ENCODE assay signal across 24 mouse cellular contexts in genomic region chr16:78013049-78013819, GRCm38 (mm10).
"Had no signal": no experiment of that assay in that cellular context is flagged by ENCODE, and none has a peak within 500 bp of the region (broad histone marks: within the 10 kb centered on the region; RNA-seq: fewer than 3 reads in every experiment).

No protein-coding gene starts in this region.

- H3K36me3 ChIP-seq: heart, embryonic 10.5 days; heart, embryonic 12.5 days; hindbrain, embryonic 10.5 days; hindbrain, embryonic 12.5 days; intestine, embryonic 15.5 days; limb, embryonic 10.5 days; limb, embryonic 12.5 days had no signal

- H3K4me2 ChIP-seq: heart, embryonic 12.5 days; hindbrain, embryonic 12.5 days; hindbrain, embryonic 14.5 days; intestine, embryonic 15.5 days; limb, embryonic 12.5 days had no signal

- H3K27ac ChIP-seq: gastrocnemius, adult 2 months; heart, embryonic 10.5 days; hindbrain, embryonic 10.5 days; hindbrain, embryonic 12.5 days; hindbrain, embryonic 14.5 days; intestine, embryonic 15.5 days; layer of hippocampus, adult 2 months; limb, embryonic 10.5 days; limb, embryonic 12.5 days had no signal

- H3K9me3 ChIP-seq: heart, embryonic 10.5 days; heart, embryonic 12.5 days; hindbrain, embryonic 10.5 days; hindbrain, embryonic 12.5 days; intestine, embryonic 15.5 days; limb, embryonic 10.5 days; limb, embryonic 12.5 days had no signal

- H3K27me3 ChIP-seq: heart, embryonic 12.5 days; hindbrain, embryonic 12.5 days; intestine, embryonic 15.5 days; limb, embryonic 12.5 days had no signal

- ATAC-seq: hindbrain, embryonic 16.5 days; inflammation-experienced regulatory T-cells, adult 6 months; intestine, embryonic 15.5 days; intestine, postnatal 0 days had no signal

- H3K4me1 ChIP-seq: heart, embryonic 10.5 days; heart, embryonic 12.5 days; hindbrain, embryonic 10.5 days; hindbrain, embryonic 12.5 days; intestine, embryonic 15.5 days; limb, embryonic 10.5 days; limb, embryonic 12.5 days had no signal

- DNase-seq: gastrocnemius, adult 2 months; gastrocnemius, postnatal 10 days; gastrocnemius, postnatal 25 days; heart, adult 18-20 months; heart, postnatal 10 days; heart, postnatal 4 days; kidney, adult 18-20 months; kidney, adult 8-10 months; kidney, postnatal 10 days; kidney, postnatal 25 days; kidney, postnatal 4 days; liver had no signal

- H3K4me3 ChIP-seq: gastrocnemius, adult 2 months; heart, embryonic 10.5 days; heart, embryonic 12.5 days; hindbrain, embryonic 10.5 days; hindbrain, embryonic 12.5 days; intestine, embryonic 15.5 days; layer of hippocampus, adult 2 months; limb, embryonic 10.5 days; limb, embryonic 12.5 days had no signal

- H3K9ac ChIP-seq: heart, embryonic 12.5 days; hindbrain, embryonic 12.5 days; hindbrain, embryonic 14.5 days; intestine, embryonic 15.5 days; limb, embryonic 12.5 days had no signal
